Mouse (Mus musculus): ENCODE results near the gene Aprt.

DNA sequence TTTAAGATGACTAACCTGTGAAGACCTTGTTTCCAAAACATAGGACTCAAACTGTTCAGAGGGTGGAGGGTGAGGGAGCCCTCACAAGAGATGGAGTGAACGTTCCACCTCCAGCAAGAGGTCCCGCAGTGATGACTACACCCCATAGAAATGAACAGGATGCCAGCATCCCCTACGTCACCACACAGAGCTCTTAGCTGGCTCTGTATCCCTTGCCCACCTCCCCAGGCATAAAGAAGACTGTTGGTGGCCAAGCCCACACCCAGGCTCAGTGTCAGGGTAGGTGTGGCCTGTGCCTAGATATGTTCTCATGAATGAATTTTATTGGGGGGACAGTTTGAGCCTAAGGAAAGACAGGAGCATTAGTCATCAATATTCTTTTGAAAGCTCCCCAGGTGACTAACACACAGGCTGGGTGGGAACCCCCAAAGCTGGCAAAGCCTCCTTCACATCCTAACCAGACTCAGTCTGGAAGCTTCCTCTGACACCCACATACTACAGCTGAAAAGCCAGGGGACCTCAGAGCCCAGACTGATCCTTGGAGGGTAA is 27.7 kb downstream of the Aprt start:
- TF ChIP-seq CTCF (IDR thresholded peaks at IDR 0.05; ENCODE audit: low read depth) (no peak), EP300 (IDR thresholded peaks at IDR 0.05; ENCODE audit: low read depth) (no peak)
